Mouse (Mus musculus): ENCODE results near the gene Zfp691. TPM values are rescaled to one million over a fixed set of nuclear protein-coding genes. Genes with fewer than 3 reads are reported as not detected.
A peak's percentile ranks its signal among the peaks of the same experiment; 100 is the strongest.

The Zfp691 gene
- polyA plus RNA-seq, 1 experiment, result 8.9 TPM

GRCm38 (mm10) chr4:119167663-119168062 is 6.3 kb downstream of the Zfp691 start:
- peak; percentile 47 for DNase-seq (ENCODE audit: low spot score)

GRCm38 (mm10) chr4:119167068-119167467 is 6.9 kb downstream of the Zfp691 start:
- no peak for DNase-seq (ENCODE audit: low spot score)

- DNase-seq (ENCODE audit: low spot score), result no peak
Observed at GRCm38 (mm10) chr4:119165916-119166315, 8.1 kb downstream of the Zfp691 start.

DNA sequence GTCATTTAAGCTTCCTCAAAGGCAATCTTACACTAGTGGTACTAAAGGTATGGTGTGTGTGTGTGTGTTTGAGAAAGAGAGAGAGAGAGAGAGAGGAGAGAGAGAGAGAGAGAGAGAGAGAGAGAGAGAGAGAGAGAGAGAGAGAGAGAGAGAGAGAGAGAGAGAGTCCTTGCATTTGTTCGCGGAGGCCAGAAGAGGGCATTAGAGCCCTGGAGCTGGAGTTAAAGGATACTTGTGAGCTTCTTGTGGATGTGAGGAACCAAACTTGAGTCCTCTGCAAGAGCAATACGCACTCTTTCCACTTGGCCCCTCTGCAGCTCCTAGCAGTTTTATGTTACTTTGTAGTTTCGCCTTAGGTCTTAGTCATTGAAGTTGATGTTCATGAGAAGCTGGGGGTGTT is 11.0 kb downstream of the Zfp691 start:
- no peak for DNase-seq (ENCODE audit: low spot score)

- no peak for DNase-seq (ENCODE audit: low spot score)
Observed at GRCm38 (mm10) chr4:119161358-119161757, 12.6 kb downstream of the Zfp691 start.

DNA sequence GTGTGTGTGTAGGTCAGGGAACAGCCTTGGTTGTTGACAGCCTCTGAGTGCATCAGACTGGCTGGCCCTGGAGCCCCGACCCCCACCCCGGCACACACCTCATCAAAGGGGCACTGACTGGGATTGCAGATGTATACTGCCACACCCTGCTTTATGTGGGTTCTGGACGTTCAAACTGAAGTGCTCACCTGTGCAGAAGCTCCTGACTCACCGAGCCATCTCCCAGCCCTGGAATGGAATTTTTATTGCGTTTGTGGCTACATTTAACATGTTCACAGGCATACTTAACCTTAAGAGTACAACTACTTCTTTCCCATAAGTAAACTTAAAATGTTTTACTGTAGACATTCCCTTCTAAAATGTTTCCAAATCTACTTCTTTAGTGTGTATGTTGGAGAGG is 16.1 kb downstream of the Zfp691 start:
- no peak for DNase-seq (ENCODE audit: low spot score)

- no peak for DNase-seq (ENCODE audit: low spot score)
Observed at GRCm38 (mm10) chr4:119157186-119157585, 16.8 kb downstream of the Zfp691 start.

DNA sequence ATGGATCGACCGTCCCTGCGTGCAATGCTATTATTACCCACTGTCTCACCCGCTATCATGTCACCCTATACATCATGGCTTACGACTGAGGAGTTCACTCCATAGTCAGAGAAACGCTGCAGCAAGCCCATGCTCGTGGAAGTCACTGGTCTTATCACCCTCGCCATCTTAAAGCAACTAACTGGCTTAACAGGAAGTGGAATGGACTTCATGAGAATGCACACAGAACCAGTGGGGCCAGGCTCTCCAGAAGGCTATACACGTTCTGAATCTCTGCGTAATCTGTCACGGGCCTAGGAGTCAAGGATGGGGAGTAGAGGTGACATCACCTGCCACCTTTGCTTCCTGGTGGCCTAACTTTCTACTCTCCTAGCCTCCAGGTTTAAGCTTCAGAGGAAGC is 25.3 kb downstream of the Zfp691 start:
- DNase-seq (ENCODE audit: low spot score), result no peak

- DNase-seq (ENCODE audit: low spot score), result no peak
Observed at GRCm38 (mm10) chr4:119147347-119147746, 26.6 kb downstream of the Zfp691 start.

GRCm38 (mm10) chr4:119146816-119147215 is 27.2 kb downstream of the Zfp691 start:
- no peak for DNase-seq (ENCODE audit: low spot score)

- DNase-seq (ENCODE audit: low spot score), result no peak
Observed at GRCm38 (mm10) chr4:119142230-119142871, 31.6 kb downstream of the Zfp691 start.

- DNase-seq (ENCODE audit: low spot score), result no peak
Observed at GRCm38 (mm10) chr4:119141191-119141590, 32.8 kb downstream of the Zfp691 start.

- DNase-seq (ENCODE audit: low spot score), result no peak
Observed at GRCm38 (mm10) chr4:119140126-119140525, 33.9 kb downstream of the Zfp691 start.

GRCm38 (mm10) chr4:119138776-119139175 is 35.2 kb downstream of the Zfp691 start:
- DNase-seq (ENCODE audit: low spot score), result no peak

DNA sequence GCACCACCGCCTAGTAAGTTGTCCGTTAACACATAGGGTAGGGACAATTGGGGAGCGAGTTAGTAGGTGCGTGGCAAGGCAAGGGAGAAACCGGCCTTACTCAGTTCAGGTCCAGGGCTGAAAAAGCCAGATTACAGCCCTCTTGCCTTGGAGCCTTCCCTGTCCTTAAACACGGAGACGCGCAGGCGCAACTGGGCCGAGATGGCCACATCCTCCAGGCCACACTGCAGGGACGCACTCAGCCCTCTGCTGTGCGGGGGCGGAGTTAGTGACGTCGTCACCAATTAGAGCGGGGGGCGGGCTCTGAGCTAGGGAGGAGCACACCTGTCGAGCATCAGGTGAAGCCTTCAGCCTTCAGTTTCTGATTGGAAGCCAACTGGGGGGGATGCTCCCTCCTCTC is 35.8 kb downstream of the Zfp691 start:
- DNase-seq (ENCODE audit: low spot score), result no peak

GRCm38 (mm10) chr4:119137313-119137712 is 36.7 kb downstream of the Zfp691 start:
- DNase-seq (ENCODE audit: low spot score), result no peak

DNA sequence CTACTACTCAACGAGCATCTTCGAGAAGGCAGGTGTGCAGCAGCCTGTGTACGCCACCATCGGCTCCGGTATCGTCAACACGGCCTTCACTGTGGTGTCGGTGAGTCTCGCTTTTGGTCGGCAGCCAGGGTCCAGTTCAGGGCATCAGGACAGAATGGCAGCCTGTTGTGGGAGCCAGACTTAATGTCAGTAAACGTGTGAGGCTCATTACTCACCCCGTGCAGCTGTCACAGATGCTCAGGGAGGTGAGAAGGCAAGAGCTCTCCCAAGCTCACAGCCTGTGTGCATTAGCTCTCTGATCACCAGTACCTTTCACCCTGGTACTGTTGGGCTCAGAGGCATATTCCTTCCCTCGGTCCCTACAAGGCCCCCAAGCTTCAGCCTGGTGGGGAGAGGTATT is 40.1 kb downstream of the Zfp691 start:
- DNase-seq (ENCODE audit: low spot score), result no peak

- DNase-seq (ENCODE audit: low spot score), result no peak
Observed at GRCm38 (mm10) chr4:119133306-119133705, 40.7 kb downstream of the Zfp691 start.

GRCm38 (mm10) chr4:119131189-119131910 is 42.6 kb downstream of the Zfp691 start:
- no peak for DNase-seq (ENCODE audit: low spot score)

DNA sequence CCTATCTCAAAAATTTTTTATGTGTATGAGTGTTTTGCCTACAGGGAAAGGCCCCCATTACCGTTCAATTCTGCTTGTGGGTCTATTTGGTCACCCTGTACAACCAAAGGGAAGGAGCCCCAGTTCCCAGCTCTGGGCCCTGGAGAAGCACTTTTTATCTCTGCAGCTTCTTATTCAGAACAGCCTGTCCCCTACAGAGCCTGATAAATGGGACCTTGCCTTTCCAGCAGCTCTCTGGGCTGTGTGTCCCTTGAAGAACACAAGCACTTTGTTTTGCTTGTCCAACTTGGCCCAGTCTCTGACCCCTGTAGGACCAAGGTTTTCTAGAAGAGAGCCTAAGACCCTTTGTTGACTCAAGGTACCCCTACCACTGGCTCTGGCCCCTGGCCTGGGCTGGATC is 44.9 kb downstream of the Zfp691 start:
- no peak for DNase-seq (ENCODE audit: low spot score)

DNA sequence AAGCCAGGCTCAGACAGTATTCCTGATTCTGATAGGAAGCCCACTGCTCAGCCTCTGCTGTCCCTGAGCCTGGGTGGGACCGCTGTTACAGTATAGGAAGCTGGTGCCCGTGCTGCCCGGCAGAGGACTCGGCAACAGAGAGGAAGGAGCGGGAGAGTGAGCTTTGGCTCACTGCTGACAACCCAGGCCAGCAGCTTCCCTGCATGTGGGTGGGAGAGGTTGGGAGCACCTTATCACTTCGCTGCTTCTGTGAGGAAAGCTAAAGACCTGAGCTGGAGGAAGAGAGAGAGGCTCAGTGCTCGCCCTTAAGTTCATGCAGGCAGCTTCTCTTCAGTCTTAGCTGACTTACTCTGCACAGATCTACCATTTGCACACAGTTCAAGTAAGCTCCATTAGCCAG is 45.4 kb downstream of the Zfp691 start:
- DNase-seq (ENCODE audit: low spot score), result no peak

DNA sequence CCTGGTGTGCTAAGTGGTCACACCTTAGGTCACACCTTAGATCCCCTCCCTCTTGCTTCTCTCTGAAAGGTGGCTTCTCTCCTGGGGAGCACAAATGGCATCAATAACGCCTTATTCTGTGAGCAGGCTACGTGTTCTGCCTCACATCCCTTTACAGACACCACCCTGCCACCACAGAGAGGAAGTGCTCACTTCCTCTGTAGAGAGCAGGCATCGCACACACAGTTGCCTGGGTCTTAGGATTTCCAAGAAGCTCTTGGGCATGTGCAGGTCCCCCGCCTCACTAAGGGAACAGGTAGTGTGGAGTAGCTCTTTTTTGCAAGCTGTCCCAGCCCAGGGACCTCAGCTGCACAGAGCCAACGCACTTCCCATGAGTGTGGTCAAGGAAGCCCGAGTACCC is 46.8 kb downstream of the Zfp691 start:
- no peak for DNase-seq (ENCODE audit: low spot score)

DNA sequence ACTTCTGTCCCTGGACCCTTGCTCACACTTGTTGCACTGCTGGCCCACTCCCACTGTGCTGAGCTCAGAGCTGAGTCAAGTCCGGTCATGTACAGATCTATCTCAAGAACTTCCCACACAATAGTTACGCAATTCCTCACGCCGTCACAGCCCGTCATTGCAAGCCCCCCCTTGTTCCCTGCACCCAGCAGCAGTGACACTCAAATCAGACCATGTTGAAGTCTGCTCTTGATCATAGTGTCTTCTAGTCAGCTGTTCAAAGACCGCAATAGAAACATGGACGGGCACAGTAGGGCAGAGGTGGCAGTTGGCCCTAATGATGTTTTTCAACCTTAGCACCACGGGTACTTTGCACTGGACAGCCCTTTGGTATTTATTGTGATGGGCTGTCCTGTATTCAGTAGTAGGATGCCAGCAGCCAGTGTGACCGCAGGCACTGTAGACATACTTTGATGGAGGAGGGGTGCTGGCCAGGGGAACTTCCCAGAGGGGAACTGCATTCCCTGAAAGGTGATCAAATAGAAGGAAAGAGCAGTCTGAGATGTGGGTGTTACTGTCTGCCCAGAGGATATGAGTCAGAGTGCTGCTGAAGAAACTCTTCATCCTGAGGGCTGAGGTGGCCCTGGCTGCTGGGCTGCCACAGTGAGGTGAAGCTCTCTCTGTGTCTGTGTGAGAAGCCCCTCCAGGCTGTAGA is 48.3 kb downstream of the Zfp691 start:
- DNase-seq (ENCODE audit: low spot score), result no peak

Data from urinary bladder, adult 2 months (tissue).